Mouse (Mus musculus) E14TG2a.4 (cell line): ENCODE measurements at regions not wholly inside any gene's neighbourhood (a gene's known extent, or its start where the extent isn't known, plus 50 kb on each side); places are given as distances from the start of the nearest gene placed in this dataset.

Source experiments
- CTCF ChIP-seq: conservative IDR thresholded peaks from 2 replicates; pipeline ENCODE4 v1.5.1; 2014; ENCODE audit warnings: low read length
- NANOG ChIP-seq: IDR thresholded peaks from 2 replicates; pipeline ENCODE4 v1.6.1; 2014; ENCODE audit warnings: borderline replicate concordance, low read length, mixed read lengths
- POU5F1 ChIP-seq: IDR thresholded peaks from 2 replicates; pipeline ENCODE4 v1.6.1; 2014; ENCODE audit warnings: low read length, borderline replicate concordance

DNA sequence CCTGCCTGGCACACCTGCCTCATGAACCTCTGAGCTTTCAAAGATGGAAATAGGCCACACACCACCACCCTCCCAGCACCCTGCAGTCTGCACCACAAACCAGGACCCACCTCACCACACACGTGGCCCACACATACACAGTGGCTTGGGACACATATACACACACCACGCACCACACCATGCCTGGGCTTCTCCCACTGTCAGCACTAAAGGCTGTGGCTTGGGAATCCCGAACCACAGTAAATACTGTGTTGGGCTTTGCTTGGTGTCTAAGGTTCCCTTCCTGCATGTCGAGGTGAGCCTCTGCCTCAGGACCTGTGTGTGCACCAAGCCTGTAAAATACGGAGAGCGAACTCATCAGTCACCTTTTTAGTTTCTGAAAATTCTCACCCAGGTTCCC lies 189.3 kb downstream of the Irx2 start:
- TF ChIP-seq CTCF (no peak), POU5F1 (no peak), NANOG (no peak)
